Mouse (Mus musculus) midbrain, embryonic 15.5 days (tissue): ENCODE measurements at regions not wholly inside any gene's neighbourhood (a gene's known extent, or its start where the extent isn't known, plus 50 kb on each side); places are given as distances from the start of the nearest gene placed in this dataset.

Source experiments
- ATAC-seq: fragments of 200-750 bp; cut with Nextera tagmentation; replicated peaks from 2 replicates; pipeline ENCODE4 v1.8.0; 2017; ENCODE audit warnings: moderate TSS enrichment
- H3K27ac ChIP-seq: fragments of 300-500 bp; sonication (generic); 2 replicates; pipeline ENCODE4 v1.5.1; 2015; ENCODE audit warnings: mild to moderate bottlenecking, inconsistent platforms
- H3K27me3 ChIP-seq: fragments of 300-500 bp; sonication (generic); replicated peaks from 2 replicates; pipeline ENCODE4 v1.6.1; 2015; ENCODE audit warnings: inconsistent platforms
- H3K36me3 ChIP-seq: fragments of 300-500 bp; sonication (generic); replicated peaks from 2 replicates; pipeline ENCODE4 v1.6.1; 2015; ENCODE audit warnings: inconsistent platforms
- H3K4me1 ChIP-seq: fragments of 300-500 bp; sonication (generic); 2 replicates; pipeline ENCODE4 v1.6.1; 2015; ENCODE audit warnings: inconsistent platforms
- H3K4me2 ChIP-seq: fragments of 300-500 bp; sonication (generic); 2 replicates; pipeline ENCODE4 v1.6.1; 2015; ENCODE audit warnings: inconsistent platforms, mild to moderate bottlenecking, moderate library complexity
- H3K4me3 ChIP-seq: fragments of 300-500 bp; sonication (generic); 2 replicates; pipeline ENCODE4 v1.5.1; 2015; ENCODE audit warnings: mild to moderate bottlenecking, inconsistent platforms
- H3K9ac ChIP-seq: fragments of 300-500 bp; sonication (generic); 2 replicates; pipeline ENCODE4 v1.6.1; 2015; ENCODE audit warnings: mild to moderate bottlenecking, inconsistent platforms
- H3K9me3 ChIP-seq: fragments of 300-500 bp; sonication (generic); 2 replicates; pipeline ENCODE4 v1.6.1; 2016; ENCODE audit warnings: inconsistent platforms
- WGBS: fragments of 180-500 bp; shearing (Covaris S2); methylation state at CpG from one replicate; pipeline ENCODE4 v1.1.7; 2015; ENCODE audit warnings: mixed read lengths; 5-methylcytosine and 5-hydroxymethylcytosine counted together

DNA sequence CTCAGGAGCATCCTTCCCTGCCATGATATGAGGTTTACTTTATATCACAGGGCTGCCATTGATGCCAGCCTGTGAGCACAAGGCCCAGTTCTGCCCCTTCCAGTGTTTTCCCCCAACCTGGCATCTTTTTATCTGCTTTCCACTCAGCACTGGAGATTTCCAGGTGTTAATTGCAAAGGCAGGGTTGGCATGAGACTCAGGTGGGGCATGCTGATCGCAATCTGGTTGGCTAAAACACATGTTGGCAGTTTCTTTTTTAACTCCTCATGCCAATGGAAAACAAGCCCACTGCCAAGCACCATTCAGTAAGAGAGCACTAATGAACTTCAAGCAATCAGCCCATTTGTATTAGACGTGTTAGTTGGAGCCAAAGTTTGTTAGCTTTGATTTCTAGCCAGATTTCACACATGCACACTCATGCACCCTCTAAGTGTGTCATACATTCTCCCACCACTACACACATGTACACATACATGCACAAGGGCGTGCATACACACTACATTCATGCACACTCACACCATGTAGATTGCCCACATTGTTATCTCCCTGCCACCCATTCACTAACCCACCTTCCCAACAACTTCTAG, 192.5 kb upstream of the Gmds start:
- ATAC-seq = no peak
- WGBS = 79% methylated on average over 3 of the region's 3 CpGs
- Histone ChIP-seq H3K4me2 (no peak overlapping the region), H3K9me3 (no peaks in the 10 kb centered on the region), H3K9ac (no peak overlapping the region), H3K36me3 (no peaks in the 10 kb centered on the region), H3K4me3 (no peak overlapping the region), H3K4me1 (no peaks in the 10 kb centered on the region), H3K27me3 (no peaks in the 10 kb centered on the region), H3K27ac (no peak overlapping the region)

- Histone ChIP-seq H3K36me3 (no peaks in the 10 kb centered on the region), H3K4me3 (no peak overlapping the region), H3K9me3 (no peaks in the 10 kb centered on the region), H3K9ac (no peak overlapping the region), H3K27ac (no peak overlapping the region), H3K4me1 (no peaks in the 10 kb centered on the region), H3K27me3 (no peaks in the 10 kb centered on the region), H3K4me2 (no peak overlapping the region)
- WGBS = 79% methylated on average over 16 of the region's 16 CpGs
- no peak for ATAC-seq
Observed at GRCm38 (mm10) chr13:32518611-32519344, 180.2 kb upstream of the Gmds start.

DNA sequence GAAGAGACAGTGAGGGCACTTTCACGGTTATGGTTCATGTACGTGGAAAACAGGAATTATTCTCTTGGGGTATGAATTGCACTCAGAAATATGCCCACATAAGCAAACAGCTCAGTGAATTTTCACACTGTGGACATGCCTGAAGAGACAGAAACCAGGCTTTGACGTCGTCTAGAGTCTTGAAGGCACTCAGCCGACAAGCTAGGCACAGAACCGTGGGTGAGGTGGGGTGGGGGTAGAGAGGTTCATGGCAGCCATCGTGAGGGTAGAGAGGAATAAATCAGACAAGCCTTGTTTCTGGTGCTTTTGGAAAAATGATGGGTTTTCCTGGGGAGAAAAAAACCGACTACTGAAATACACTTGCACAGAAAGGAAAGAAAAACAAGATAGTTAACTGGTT, 179.0 kb upstream of the Gmds start:
- 80% methylated on average over 8 of the region's 8 CpGs for WGBS
- no peak for ATAC-seq

DNA sequence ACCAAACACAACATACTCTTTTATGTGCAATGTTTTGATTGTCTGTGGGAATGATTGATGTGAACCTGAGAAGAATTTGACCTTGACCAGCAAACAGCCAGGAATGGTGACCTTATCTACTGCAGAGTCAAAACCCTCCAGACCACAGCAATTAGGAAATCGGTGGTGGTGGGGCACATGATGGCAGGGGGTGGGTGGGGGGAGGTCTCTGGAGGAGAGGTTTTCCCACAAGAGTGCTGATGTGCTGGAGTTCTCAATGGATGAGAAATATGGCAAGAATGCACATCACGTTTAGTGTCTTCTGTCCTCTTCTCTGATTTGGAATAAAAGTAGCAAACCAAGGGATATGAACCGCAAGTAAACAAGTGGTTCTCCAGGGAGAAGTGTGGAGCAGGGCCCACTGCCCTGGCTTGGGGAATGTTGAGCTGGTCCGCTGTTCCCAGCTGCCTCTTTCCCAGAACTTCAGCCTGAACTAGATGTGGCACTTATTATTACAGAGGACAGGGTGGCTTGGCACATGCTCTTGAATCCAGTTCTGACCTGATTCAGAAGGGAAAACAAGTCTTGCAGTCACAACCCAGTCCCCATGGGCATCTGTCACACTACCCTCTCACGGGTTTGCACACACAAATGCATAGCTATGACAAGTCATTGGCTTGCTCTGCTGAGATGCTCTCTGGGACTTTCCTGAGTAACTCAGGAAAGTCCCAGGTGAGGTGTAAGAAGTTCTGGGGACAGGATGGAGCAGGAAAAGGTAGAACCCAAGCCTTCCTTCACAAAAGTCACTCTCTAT, 170.9 kb upstream of the Gmds start:
- Histone ChIP-seq H3K9ac (no peak overlapping the region), H3K27me3 (no peaks in the 10 kb centered on the region), H3K27ac (no peak overlapping the region), H3K36me3 (no peaks in the 10 kb centered on the region), H3K4me1 (no peaks in the 10 kb centered on the region), H3K9me3 (no peaks in the 10 kb centered on the region), H3K4me2 (no peak overlapping the region), H3K4me3 (no peak overlapping the region)
- 83% methylated on average over 5 of the region's 5 CpGs for WGBS
- no peak for ATAC-seq

More for the DNA sequence above, 179.0 kb upstream of the Gmds start:
- Histone ChIP-seq H3K4me2 (no peak overlapping the region), H3K9me3 (no peaks in the 10 kb centered on the region), H3K36me3 (no peaks in the 10 kb centered on the region), H3K9ac (no peak overlapping the region), H3K4me3 (no peak overlapping the region), H3K4me1 (no peaks in the 10 kb centered on the region), H3K27ac (no peak overlapping the region), H3K27me3 (no peaks in the 10 kb centered on the region)

GRCm38 (mm10) chr13:32508447-32508846, 169.9 kb upstream of the Gmds start:
- Histone ChIP-seq H3K36me3 (no peaks in the 10 kb centered on the region), H3K27ac (no peak overlapping the region), H3K4me3 (no peak overlapping the region), H3K9me3 (no peaks in the 10 kb centered on the region), H3K4me1 (no peaks in the 10 kb centered on the region), H3K9ac (no peak overlapping the region), H3K4me2 (no peak overlapping the region), H3K27me3 (no peaks in the 10 kb centered on the region)
- 89% methylated on average over 3 of the region's 3 CpGs for WGBS
- ATAC-seq = no peak

GRCm38 (mm10) chr13:32507825-32508224, 169.3 kb upstream of the Gmds start:
- Histone ChIP-seq H3K36me3 (no peaks in the 10 kb centered on the region), H3K4me3 (no peak overlapping the region), H3K27me3 (no peaks in the 10 kb centered on the region), H3K27ac (no peak overlapping the region), H3K9me3 (no peaks in the 10 kb centered on the region), H3K4me2 (no peak overlapping the region), H3K9ac (no peak overlapping the region), H3K4me1 (no peaks in the 10 kb centered on the region)
- 90% methylated on average over 2 of the region's 2 CpGs for WGBS
- no peak for ATAC-seq

GRCm38 (mm10) chr13:32498205-32498790, 159.8 kb upstream of the Gmds start:
- Histone ChIP-seq H3K9me3 (no peaks in the 10 kb centered on the region), H3K4me1 (no peaks in the 10 kb centered on the region), H3K27me3 (no peaks in the 10 kb centered on the region), H3K36me3 (no peaks in the 10 kb centered on the region), H3K4me3 (no peak overlapping the region), H3K9ac (no peak overlapping the region), H3K4me2 (no peak overlapping the region), H3K27ac (no peak overlapping the region)
- WGBS = 79% methylated on average over 8 of the region's 8 CpGs
- ATAC-seq = no peak

GRCm38 (mm10) chr13:32496263-32496662, 157.7 kb upstream of the Gmds start:
- no peak for ATAC-seq
- WGBS = 88% methylated on average over 2 of the region's 2 CpGs
- Histone ChIP-seq H3K9me3 (no peaks in the 10 kb centered on the region), H3K4me3 (no peak overlapping the region), H3K4me1 (no peaks in the 10 kb centered on the region), H3K36me3 (no peaks in the 10 kb centered on the region), H3K27me3 (no peaks in the 10 kb centered on the region), H3K27ac (no peak overlapping the region), H3K4me2 (no peak overlapping the region), H3K9ac (no peak overlapping the region)

GRCm38 (mm10) chr13:32495063-32495462, 156.5 kb upstream of the Gmds start:
- Histone ChIP-seq H3K4me2 (no peak overlapping the region), H3K27me3 (no peaks in the 10 kb centered on the region), H3K4me3 (no peak overlapping the region), H3K36me3 (no peaks in the 10 kb centered on the region), H3K9ac (no peak overlapping the region), H3K9me3 (no peaks in the 10 kb centered on the region), H3K27ac (no peak overlapping the region), H3K4me1 (no peaks in the 10 kb centered on the region)
- 68% methylated on average over 6 of the region's 6 CpGs for WGBS
- no peak for ATAC-seq

DNA sequence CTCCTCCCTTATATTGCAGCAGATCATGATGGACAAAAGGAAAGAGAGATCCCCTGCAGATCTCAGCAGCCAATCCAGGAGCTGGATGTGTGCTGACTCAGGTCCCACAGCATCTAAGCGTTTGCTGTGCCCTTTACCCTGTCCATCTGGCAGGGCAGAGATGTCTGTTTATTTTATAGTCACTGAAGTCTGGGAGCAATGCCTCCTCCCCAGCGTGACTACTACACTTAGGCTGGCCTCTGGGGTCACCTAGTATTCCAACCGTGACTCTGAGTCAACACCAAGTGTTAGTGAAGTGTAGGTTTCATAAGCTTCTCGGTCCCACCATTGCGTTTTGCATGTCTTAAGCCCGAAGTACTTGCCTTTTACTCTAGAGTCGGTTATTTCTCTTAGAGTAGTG, 155.3 kb upstream of the Gmds start:
- no peak for ATAC-seq
- Histone ChIP-seq H3K4me2 (no peak overlapping the region), H3K36me3 (no peaks in the 10 kb centered on the region), H3K27me3 (no peaks in the 10 kb centered on the region), H3K9me3 (no peaks in the 10 kb centered on the region), H3K9ac (no peak overlapping the region), H3K4me3 (no peak overlapping the region), H3K4me1 (no peaks in the 10 kb centered on the region), H3K27ac (no peak overlapping the region)
- 75% methylated on average over 7 of the region's 7 CpGs for WGBS

GRCm38 (mm10) chr13:32493309-32493708, 154.8 kb upstream of the Gmds start:
- Histone ChIP-seq H3K9me3 (no peaks in the 10 kb centered on the region), H3K4me2 (no peak overlapping the region), H3K27ac (no peak overlapping the region), H3K9ac (no peak overlapping the region), H3K4me3 (no peak overlapping the region), H3K4me1 (no peaks in the 10 kb centered on the region), H3K36me3 (no peaks in the 10 kb centered on the region), H3K27me3 (no peaks in the 10 kb centered on the region)
- WGBS = 35% methylated on average over 7 of the region's 7 CpGs
- ATAC-seq = no peak

GRCm38 (mm10) chr13:32492566-32492965, 154.0 kb upstream of the Gmds start:
- ATAC-seq = no peak
- H3K4me2 ChIP-seq = no peak overlapping the region
- no peaks in the 10 kb centered on the region for H3K9me3 ChIP-seq
- H3K27ac ChIP-seq = no peak overlapping the region
- no peak overlapping the region for H3K9ac ChIP-seq
- no peaks in the 10 kb centered on the region for H3K36me3 ChIP-seq
- no peaks in the 10 kb centered on the region for H3K27me3 ChIP-seq
- no peak overlapping the region for H3K4me3 ChIP-seq
- no peaks in the 10 kb centered on the region for H3K4me1 ChIP-seq
- 82% methylated on average over 7 of the region's 7 CpGs for WGBS
